Mouse (Mus musculus) gastrocnemius, adult 2 months (tissue): ENCODE data around the gene Fhl1. TPM values are rescaled to one million over a fixed set of nuclear protein-coding genes. Genes with fewer than 3 reads are reported as not detected.

Source experiments
- DNase-seq: peaks from one replicate; pipeline ENCODE4 v3.0.0; 2022
- H3K27ac ChIP-seq: fragments of 200-600 bp; 2 replicates; pipeline ENCODE4 v1.8.1; 2022; ENCODE audit warnings: mild to moderate bottlenecking
- H3K4me3 ChIP-seq: fragments of 200-600 bp; 2 replicates; pipeline ENCODE4 v1.8.1; 2022; ENCODE audit warnings: mild to moderate bottlenecking, moderate library complexity
- CTCF ChIP-seq: fragments of 200-600 bp; IDR thresholded peaks from 2 replicates; pipeline ENCODE4 v1.8.1; 2022; ENCODE audit warnings: antibody characterized with exemption, mild to moderate bottlenecking, moderate library complexity
- intact Hi-C: fragments of 180-260 bp; cut with DNase I; formaldehyde crosslinking; loops from one replicate; pipeline ENCODE4 v1.15.1; 2025
- total RNA-seq, 2 experiments: library from RNA; stranded (reverse); gene quantifications; 2 replicates each; pipeline ENCODE4 v1.2.3; 2021

Gene Fhl1
- total RNA-seq, 2 experiments from 2014 or later = 673 to 2,064 TPM

GRCm38 (mm10) chrX:56839369-56839768, 107.8 kb downstream of the Fhl1 start:
- no peak overlapping the region for H3K4me3 ChIP-seq
- H3K27ac ChIP-seq = no peak overlapping the region
- intact Hi-C loops = loop anchor here (2.0 to 5.0 kb wide), 2 partner anchors 82 to 189 kb away; no protein-coding TSS in a partner anchor
- DNase-seq = no peak
- TF ChIP-seq CTCF = peak; percentile 69

- no peak overlapping the region for H3K4me3 ChIP-seq
- intact Hi-C loops = no loop called here
- no peak for TF ChIP-seq CTCF
- H3K27ac ChIP-seq = no peak overlapping the region
- no peak for DNase-seq
These were observed 109.7 kb downstream of the Fhl1 start for GRCm38 (mm10) chrX:56841255-56841654.

Other genes with a start within 250 kb of the Fhl1 start
- not detected for gene Gm10477, start 207.0 kb upstream of the Fhl1 start, total RNA-seq
- gene Gm648, start 182.2 kb upstream of the Fhl1 start, total RNA-seq = not detected
- gene Mmgt1, start 133.7 kb upstream of the Fhl1 start, total RNA-seq = 10 to 100 TPM; 25.0 to 27.2 TPM
- 10 to 100 TPM; 24.9 to 31.3 TPM for gene Slc9a6, start 122.0 kb upstream of the Fhl1 start, total RNA-seq
- under 1 TPM; 0.18 to 0.25 TPM for gene Map7d3, start 90.5 kb downstream of the Fhl1 start, total RNA-seq
- not detected for gene Adgrg4, start 138.4 kb downstream of the Fhl1 start, total RNA-seq